Mouse (Mus musculus) thymus, postnatal 36 days (tissue): ENCODE measurements at regions not wholly inside any gene's neighbourhood (a gene's known extent, or its start where the extent isn't known, plus 50 kb on each side); places are given as distances from the start of the nearest gene placed in this dataset.

Source experiments
- DNase-seq, 2 experiments: peaks; one replicate each; pipeline ENCODE4 v3.0.0; 2022; ENCODE audit warnings: mixed read lengths in 2 of 2

GRCm38 (mm10) chr13:117334125-117334524, 113.2 kb upstream of the Gm17509 start:
- DNase-seq = no peak

- DNase-seq = no peak
Measured at GRCm38 (mm10) chr13:117334539-117334938, 113.7 kb upstream of the Gm17509 start.

- DNase-seq = no peak
Measured at GRCm38 (mm10) chr13:117381086-117381595, 160.3 kb upstream of the Gm17509 start.

DNA sequence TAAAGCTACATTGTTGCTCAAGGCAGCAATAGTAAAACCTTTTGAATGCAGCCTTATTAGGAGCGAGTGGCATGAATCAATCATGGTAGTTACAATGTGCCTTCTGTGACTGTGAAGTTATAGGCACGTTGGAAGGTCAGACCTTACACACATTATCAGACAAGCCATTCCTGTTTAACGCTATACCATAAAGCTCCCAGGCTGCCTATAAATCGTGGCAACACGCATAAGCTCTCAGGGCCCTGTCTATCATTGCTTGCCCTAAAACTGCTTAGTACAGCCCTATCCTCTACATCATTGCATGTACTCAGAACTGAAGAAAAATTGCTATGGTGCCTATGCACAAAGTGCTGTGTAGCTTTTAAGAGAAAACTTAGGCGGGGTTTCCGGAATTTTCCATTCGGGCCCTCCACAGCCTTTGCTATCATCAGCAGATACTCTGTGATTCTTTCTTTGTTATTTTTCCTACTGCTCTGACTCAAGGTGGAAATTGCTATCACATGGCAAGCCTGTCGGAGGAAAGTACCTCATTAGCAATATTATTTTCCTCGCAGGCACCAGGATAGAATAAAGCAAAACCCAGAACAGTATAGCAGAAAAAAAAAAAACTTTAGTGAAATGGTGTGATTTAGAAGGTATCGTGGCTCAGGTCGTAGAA, 162.7 kb upstream of the Gm17509 start:
- no peak for DNase-seq

- DNase-seq = no peak
Measured at GRCm38 (mm10) chr13:117390287-117390686, 169.4 kb upstream of the Gm17509 start.

GRCm38 (mm10) chr13:117393488-117393887, 172.6 kb upstream of the Gm17509 start:
- no peak for DNase-seq

DNA sequence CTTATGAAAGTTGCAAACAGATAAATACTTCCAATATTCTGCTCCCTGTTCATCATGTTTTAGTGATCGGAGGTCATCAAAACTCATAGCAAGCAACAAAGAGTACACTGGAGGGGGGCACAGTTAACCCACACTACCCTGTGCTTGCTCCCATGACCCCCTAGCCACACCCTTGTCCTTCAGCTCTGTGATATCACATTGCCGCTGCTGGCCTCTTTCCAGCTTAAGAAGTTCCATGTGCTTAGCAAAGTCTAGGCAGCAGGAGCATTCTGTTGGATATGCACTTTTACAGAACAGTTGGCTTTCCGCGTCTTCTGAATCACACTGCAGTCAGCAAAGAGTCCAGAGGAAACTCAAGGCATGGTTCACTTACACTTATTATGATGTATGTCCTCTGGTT, 180.4 kb upstream of the Gm17509 start:
- no peak for DNase-seq

GRCm38 (mm10) chr13:117409940-117410339, 189.1 kb upstream of the Gm17509 start:
- no peak for DNase-seq

GRCm38 (mm10) chr13:117413616-117414015, 188.5 kb upstream of the Hcn1 start:
- DNase-seq = no peak

DNA sequence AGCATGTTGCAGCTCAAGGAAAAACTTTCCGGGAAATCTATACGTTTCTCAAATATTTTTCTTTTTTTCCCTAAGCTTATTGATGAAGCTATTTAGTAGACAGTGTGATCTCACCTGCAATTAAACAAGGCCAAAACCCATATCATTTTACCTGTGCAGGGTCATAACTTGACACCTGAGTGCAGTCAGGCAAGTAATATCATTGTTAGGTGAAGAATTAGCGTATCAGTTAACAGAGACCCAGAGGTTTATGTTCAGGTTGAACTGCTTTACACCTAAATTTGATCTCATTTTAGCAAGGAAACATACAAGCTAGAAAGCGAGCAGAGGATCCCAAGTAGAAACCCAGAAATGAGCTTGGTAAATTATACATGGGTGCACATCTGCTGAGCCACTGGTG, 178.6 kb upstream of the Hcn1 start:
- DNase-seq = no peak

DNA sequence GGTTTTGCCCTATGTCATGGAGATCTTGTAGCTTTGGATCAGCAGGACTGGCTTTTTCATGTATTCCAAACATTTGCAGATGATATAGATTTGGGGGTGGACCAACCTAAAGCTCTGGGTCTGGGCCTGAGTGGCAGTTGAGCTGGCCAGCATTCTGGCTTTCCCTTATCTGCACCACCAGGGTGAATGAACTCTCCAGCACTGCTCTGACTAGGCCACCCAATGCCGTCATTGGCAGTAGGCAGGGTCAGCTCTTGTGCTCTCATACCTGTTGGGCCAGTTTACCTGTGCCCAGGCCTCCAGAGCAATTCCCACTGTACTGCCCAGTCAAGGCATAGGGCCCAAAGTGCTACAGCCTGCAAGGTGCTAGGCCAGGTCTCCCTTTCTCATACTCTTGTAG, 177.1 kb upstream of the Hcn1 start:
- no peak for DNase-seq

- DNase-seq = no peak
Measured at GRCm38 (mm10) chr13:117467407-117467806, 134.7 kb upstream of the Hcn1 start.

DNA sequence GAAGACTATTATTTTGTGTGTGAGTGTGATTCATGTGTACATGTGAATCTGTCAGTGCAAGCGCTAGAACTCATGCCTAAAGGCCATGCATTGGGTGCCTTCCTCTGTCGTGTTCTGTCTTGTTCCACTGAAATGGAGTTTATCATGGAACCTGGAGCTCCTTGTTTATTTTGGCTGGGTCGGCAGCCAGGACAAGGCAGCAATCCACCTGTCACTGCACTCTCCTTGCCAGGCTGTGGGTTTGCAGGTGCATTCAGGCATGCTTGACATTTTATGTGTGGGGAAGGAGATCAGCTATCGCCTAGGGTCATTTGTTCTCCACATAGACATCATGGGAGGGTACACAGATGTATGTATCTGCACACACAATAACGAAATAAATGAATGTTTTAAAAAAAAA, 129.4 kb upstream of the Hcn1 start:
- no peak for DNase-seq

DNA sequence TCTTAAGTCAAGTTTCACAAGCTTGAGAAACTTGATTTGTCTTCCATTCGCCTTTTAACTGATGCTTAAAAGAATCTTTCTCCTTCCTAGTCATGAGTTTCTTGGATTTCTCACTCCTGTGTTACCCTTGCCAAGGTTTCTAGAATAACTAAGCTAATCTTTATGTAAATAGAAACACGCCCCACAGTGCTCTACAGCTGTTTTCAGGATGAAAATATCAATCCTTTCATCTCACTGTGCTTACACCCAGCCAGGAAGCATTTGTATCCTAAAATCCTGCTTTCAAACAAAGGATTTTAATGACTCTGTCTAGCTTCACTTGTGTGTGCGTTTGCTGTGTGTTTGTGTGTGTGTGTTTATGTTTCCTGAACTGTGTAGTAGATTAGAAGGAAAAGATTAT, 119.5 kb upstream of the Hcn1 start:
- no peak for DNase-seq

- no peak for DNase-seq
Measured at GRCm38 (mm10) chr13:117508746-117509145, 93.4 kb upstream of the Hcn1 start.

- DNase-seq = peak in 1 of 2 experiments; percentile 8
Measured at GRCm38 (mm10) chr13:117550108-117550507, 52.0 kb upstream of the Hcn1 start.
